Mouse (Mus musculus): ENCODE data around the gene Robo1.

Gene Robo1

GRCm38 (mm10) chr16:73002685-73003084, 694.6 kb downstream of the Robo1 start:
- DNase-seq (ENCODE audit: low spot score), result no peak

- no peak for DNase-seq (ENCODE audit: low spot score)
Observed at GRCm38 (mm10) chr16:73004601-73005000, 696.5 kb downstream of the Robo1 start.

GRCm38 (mm10) chr16:73005831-73006230, 697.7 kb downstream of the Robo1 start:
- no peak for DNase-seq (ENCODE audit: low spot score)

DNA sequence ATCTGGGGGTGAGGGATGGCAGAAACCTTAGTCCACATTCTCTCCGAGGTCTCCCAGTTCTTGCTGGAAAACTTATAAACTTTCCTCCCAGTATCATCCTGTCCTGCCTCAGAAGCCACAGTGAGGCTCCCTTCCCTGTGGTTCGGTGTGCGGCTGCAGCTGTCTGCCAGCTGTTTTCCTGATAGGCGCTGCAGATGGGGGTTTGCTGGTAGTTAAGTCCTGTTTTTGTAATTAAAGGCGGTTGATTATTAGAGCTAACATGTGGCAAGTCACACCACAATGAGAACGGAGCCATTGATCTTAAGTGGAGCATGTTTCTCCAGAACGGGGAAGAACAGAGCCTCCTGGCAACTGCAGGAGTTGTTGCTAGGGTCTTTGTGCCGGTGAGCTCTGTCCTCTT, 699.3 kb downstream of the Robo1 start:
- DNase-seq (ENCODE audit: low spot score), result no peak

DNA sequence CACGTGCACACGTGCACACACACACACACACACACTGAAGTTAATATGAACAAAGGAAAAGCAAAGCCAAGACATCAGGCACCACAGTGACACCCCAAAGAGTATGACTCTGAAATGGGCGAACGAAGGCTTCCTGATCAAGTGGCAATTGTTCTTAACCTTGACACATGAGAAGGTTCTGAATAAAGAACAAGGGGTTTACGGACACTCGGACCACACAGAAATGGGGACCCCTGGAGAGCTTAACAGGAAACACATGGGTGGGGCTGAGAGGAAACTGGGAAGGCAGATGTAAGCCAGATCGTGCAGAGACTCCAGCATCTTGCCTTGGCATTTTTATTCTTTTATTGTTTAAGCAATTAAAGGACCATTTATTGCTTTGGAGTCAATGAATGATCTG, 703.2 kb downstream of the Robo1 start:
- DNase-seq (ENCODE audit: low spot score), result no peak

DNA sequence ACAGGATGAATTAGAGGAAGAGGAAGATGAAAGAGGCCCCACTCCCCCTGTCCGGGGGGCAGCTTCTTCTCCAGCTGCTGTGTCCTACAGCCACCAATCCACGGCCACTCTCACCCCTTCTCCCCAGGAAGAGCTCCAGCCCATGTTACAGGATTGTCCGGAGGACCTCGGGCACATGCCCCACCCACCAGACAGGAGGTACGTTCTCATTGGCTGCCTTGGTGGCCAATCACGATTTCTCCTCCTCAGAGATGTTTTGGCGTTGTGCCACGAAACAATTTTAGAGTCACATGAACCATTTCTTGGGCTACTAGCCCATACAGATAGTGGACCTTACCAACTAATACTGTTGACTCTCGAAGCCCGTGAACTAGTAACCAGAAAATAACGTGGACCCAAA, 704.8 kb downstream of the Robo1 start:
- DNase-seq (ENCODE audit: low spot score), result no peak

DNA sequence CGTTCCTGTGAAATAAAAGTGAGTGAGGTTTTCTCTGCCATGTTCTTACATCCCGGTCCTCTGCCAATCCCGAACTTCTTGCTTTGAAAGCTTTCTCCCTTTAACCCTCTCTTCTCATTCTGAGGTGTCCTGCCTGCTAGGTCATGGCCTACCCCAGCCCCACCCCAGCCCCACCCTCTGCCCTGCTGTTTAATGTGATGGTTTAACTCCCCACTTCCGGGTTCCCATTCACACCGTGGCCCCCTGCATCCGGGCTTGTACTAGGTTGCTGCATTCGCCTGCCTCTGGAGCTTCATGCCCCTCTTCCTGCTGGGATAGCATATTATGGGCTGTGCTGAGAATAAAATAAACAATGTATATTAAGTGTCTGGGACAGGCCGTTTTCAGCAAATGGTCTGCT, 706.4 kb downstream of the Robo1 start:
- DNase-seq (ENCODE audit: low spot score), result no peak

- DNase-seq (ENCODE audit: low spot score), result no peak
Observed at GRCm38 (mm10) chr16:73015976-73016375, 707.9 kb downstream of the Robo1 start.

- DNase-seq (ENCODE audit: low spot score), result no peak
Observed at GRCm38 (mm10) chr16:73016801-73017200, 708.7 kb downstream of the Robo1 start.

DNA sequence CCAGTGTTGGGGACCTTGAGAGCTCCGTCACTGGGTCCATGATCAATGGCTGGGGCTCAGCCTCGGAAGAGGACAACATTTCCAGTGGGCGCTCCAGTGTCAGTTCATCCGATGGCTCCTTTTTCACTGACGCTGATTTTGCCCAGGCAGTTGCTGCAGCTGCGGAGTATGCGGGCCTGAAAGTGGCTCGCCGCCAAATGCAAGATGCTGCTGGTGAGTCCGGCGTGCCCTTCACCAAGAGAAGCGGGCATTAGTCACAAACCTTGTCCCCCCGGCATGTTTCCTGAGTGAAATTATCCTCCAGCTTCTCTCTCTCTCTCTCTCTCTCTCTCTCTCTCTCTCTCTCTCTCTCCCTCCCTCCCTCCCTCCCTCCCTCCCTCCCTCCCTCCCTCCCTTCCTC, 716.2 kb downstream of the Robo1 start:
- DNase-seq (ENCODE audit: low spot score), result no peak

GRCm38 (mm10) chr16:73027692-73028091, 719.6 kb downstream of the Robo1 start:
- no peak for DNase-seq (ENCODE audit: low spot score)

GRCm38 (mm10) chr16:73030999-73031398, 722.9 kb downstream of the Robo1 start:
- no peak for DNase-seq (ENCODE audit: low spot score)

DNA sequence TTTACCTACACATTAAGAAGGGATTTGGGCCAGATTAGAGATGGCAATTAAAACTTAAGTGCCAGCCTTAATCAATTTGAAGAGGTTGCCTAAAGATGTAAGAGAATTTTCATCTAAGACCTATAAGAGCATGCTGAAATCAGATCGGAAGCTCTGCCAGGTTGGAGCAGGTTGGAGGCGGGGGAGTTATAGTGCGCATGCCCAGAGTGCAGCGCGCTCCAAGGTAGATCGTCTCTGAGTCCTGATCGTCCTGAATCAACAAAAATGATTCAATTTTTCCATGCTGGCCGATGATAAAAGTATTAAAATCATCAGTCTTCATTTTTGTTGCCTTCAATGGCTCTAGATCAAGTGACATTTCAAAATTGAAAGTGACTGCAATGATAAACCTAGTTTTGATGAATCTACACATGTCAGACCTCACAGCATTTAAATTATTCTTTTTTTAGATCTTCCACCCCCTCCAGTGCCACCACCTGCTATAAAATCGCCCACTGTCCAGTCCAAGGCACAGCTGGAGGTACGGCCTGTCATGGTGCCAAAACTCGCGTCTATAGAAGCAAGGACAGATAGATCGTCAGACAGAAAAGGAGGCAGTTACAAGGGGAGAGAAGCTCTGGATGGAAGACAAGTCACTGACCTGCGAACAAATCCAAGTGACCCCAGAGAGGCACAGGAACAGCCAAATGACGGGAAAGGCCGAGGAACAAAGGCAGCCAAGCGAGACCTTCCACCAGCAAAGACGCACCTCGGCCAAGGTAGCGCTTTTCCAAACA, 727.3 kb downstream of the Robo1 start:
- no peak for DNase-seq (ENCODE audit: low spot score)

GRCm38 (mm10) chr16:73038552-73038951, 730.4 kb downstream of the Robo1 start:
- no peak for DNase-seq (ENCODE audit: low spot score)

GRCm38 (mm10) chr16:73062461-73062860, 754.4 kb downstream of the Robo1 start:
- no peak for DNase-seq (ENCODE audit: low spot score)

DNA sequence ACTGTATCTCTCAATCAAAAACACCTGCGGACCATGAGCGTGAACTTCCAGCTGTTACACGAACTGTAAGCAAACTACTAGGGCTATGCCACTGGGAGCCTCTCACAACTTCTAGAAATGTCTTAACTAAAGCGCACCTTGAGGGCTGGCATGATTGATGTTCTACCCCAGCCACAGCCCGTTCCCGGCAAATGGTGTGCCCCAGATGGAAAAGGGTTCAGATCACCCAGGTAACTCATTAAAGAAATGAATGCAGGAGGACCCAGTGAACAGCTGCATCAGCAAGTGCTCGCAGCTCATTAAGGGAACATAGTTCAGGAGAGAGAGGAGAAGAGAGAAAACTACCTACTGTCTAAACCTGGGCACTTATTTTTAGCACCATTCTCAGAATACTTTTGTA, 759.7 kb downstream of the Robo1 start:
- DNase-seq (ENCODE audit: low spot score), result no peak

DNA sequence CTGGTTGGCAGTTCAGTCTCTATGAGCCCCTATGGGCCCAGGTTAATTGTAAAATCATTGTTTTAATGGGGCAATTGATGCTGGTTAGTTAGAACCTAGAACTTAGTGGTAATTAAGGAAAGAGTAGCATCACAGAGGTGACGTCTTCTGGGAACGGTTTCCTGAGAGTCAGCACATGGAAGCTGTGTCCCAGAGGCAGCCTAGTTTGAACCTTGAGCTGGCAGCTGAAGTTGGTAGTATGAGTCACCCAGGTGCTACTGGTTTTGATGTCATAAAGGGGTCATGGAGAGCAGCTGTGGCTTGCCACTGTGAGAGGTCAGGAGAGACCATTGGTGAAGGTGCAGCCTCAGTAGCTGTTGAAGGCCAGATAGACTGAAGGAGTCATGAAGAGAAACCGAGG, 763.9 kb downstream of the Robo1 start:
- no peak for DNase-seq (ENCODE audit: low spot score)

DNA sequence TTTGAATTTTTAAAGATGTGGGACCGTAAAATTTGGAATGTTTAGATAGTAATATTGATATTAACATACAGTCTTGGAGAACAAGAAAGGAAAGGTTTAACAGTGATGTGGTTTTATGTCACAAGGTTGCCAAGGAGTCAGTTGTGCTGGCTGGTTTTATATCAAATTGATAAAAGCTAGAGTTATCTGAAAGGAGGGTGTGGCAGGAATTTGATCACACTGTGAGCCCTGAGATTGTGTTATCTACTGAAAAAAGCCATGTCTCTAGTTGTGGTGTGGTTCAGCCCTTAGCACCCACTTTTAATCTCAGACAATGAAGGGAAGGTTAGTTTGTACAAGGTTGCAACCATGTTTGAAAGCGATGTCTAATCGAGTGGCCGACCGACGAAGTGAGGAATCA, 764.8 kb downstream of the Robo1 start:
- no peak for DNase-seq (ENCODE audit: low spot score)

DNA sequence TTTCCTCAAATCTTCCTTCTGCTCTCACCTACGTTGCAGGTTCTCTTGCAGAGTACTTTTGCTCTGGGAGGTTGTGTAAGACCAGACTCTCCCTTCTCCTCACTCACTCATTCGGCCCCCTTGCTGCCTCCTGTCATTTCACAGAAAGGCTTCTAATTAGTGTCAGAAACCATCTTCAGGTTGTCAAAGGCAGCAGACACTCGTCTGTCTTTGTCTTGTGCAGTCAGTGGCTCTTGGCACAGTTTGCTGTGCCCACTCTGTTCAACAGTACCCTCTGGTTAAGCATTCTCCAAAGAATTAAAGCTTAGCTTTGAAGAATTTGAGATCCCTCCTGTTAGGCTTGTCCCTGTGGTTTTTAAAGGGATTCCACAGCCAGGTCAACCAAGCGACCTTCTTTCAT, 774.3 kb downstream of the Robo1 start:
- no peak for DNase-seq (ENCODE audit: low spot score)

DNA sequence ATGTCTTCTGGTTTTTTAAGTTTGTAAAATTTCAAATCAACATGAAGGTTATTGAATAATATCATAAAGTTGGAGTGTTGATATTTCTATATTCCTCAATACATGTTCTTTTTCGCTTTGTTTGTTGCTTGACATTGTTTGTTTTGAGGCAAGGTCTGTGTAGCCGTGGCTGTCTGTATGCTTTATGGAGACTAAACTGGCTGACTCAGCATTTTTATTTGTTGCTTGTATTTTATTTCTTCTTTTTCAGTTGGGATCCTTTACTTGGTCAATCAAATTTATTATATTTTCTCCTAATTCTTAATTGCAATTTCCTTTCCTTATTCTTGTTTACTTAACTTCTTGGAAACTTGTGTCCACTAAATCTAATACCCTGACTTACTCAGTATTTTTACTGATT, 775.0 kb downstream of the Robo1 start:
- DNase-seq (ENCODE audit: low spot score), result no peak

All from adipocyte (in vitro differentiated cells).